Mouse (Mus musculus) left cerebral cortex, adult 11 months (tissue): ENCODE measurements at regions not wholly inside any gene's neighbourhood (a gene's known extent, or its start where the extent isn't known, plus 50 kb on each side); places are given as distances from the start of the nearest gene placed in this dataset.
A peak's percentile ranks its signal among the peaks of the same experiment; 100 is the strongest.

ENCODE experiments used
- DNase-seq: peaks from one replicate; pipeline ENCODE4 v3.0.0; 2022; ENCODE audit warnings: low spot score

DNA sequence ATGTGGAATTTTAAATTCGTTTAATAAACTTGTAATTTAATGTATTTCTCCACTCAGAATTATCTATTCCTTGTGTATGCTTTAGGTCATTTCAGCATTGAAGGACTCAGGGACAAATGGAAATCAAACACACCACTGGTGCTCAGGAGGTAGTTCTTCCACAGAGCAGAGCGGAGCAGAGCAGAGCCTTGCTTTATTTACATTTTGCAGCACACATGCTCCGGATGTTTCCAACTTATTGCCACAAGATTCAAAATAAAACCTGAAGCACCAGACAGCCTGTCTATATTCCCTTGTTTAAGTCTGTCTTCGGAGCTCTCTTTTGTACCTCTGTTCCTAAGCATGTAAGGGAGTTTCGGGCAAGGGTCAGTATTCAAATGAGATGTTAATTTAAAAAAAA is 135.2 kb upstream of the Meis2 start:
- DNase-seq = no peak

DNA sequence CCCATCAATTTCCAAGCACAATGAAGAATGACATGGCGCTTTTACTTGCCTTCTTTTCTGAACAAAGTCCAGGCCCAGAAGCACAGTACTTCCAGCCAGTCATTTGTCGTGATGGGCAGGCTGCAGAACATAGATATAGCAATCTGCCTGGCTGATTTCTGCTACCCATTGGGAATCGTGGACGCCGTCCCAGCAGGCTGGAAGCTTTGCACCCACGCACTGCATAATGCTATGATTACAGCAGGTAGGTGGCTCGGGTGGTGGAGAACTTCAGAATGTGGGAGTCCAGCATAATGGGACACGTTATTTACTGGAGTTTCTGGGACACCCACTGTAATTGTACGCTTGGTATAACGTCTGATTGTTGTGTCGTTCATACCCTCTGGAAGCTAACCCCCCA is 116.2 kb upstream of the Meis2 start:
- peak; percentile 29 for DNase-seq

DNA sequence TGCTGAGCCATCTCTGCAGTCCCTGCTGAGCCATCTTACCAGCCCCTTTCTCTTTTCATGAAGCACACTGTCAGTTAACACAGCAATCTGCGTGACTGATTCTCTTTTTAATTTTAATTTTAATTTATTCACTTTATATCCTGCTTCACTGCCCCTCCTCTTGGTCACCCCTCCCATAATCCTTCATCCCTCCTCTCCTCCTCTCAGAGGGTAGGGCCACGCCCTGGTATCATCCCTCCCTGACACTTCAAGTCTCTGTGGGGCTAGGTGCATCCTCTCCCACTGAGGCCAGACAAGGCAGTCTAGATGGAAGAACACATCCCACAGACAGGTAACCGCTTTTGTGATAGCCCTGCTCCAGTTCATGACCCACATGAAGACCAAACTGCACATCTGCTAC is 111.5 kb upstream of the Meis2 start:
- no peak for DNase-seq

DNA sequence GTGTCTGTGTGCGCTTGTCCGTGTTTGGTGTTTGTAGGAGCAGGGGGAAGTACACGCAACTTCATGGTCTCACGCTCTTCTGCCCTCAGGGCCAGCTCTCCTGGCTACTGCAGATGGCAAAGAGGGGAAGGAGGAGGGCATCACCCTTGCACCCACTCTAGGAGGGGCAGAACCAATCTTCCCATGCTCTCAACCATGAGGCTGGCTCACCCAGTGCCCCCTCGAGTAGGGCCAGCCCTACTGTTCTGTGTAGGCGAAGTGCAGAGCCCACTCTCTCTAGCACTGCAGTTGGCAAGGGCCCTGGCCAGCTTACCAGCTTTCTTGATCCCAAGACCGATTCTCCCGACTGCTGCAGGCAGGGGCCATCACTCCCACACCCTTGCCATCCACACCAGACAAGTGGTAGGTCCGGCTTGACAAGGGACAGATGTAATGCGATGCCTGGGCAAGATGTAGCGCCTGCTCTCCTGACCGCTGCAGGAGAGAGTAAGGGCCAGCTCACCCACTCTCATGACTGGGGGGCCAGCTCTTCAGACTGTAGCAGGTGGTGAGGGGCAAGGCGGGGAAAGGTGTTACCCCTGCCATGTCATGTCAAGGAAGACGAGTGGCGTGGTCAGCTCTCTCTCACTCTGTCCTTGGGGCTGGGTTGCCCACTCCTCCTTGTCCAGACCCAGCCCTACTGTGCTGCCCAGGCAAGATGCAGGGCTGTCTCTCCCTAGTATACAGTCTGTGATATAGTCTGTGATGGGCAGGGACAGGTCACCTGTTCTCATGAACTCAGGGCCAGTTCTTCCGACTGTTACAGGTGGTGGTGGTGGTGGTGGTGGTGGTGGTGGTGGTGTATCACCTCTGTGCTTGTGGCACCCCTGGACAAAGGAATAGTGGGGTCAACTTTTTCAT is 100.5 kb upstream of the Meis2 start:
- no peak for DNase-seq
